Mouse (Mus musculus) forebrain, postnatal 0 days (tissue): ENCODE measurements around the gene Mpi. TPM values are rescaled to one million over a fixed set of nuclear protein-coding genes. Genes with fewer than 3 reads are reported as not detected.
A peak's percentile ranks its signal among the peaks of the same experiment; 100 is the strongest.

ENCODE experiments used
- ATAC-seq: fragments of 200-750 bp; cut with Nextera tagmentation; 2 replicates; pipeline ENCODE4 v1.8.0; 2017; ENCODE audit warnings: mild to moderate bottlenecking, moderate library complexity
- DNase-seq: peaks from one replicate; pipeline ENCODE4 v3.0.0-alpha.2; 2015
- H3K27ac ChIP-seq: fragments of 300-500 bp; sonication (generic); 2 replicates; pipeline ENCODE4 v1.5.1; 2014; ENCODE audit warnings: low read depth, mild to moderate bottlenecking, antibody characterized with exemption, low read length, moderate library complexity, mixed read lengths
- H3K27me3 ChIP-seq: fragments of 300-500 bp; sonication (generic); 2 replicates; pipeline ENCODE4 v1.6.1; 2014; ENCODE audit warnings: mild to moderate bottlenecking, low read length, mixed read lengths; ENCODE audit not compliant: insufficient read depth
- H3K36me3 ChIP-seq: fragments of 300-500 bp; sonication (generic); 2 replicates; pipeline ENCODE4 v1.6.1; 2014; ENCODE audit warnings: mild to moderate bottlenecking, moderate library complexity; ENCODE audit not compliant: insufficient read depth
- H3K4me1 ChIP-seq: fragments of 300-500 bp; sonication (generic); 2 replicates; pipeline ENCODE4 v1.6.1; 2014; ENCODE audit warnings: antibody characterized with exemption; ENCODE audit not compliant: insufficient read depth
- H3K4me2 ChIP-seq: fragments of 300-500 bp; sonication (generic); 2 replicates; pipeline ENCODE4 v1.6.1; 2014; ENCODE audit warnings: low read depth, mild to moderate bottlenecking, moderate library complexity
- H3K4me3 ChIP-seq: fragments of 300-500 bp; sonication (generic); 2 replicates; pipeline ENCODE4 v1.5.1; 2014; ENCODE audit warnings: low read depth, low read length, mixed read lengths
- H3K9ac ChIP-seq: fragments of 300-500 bp; sonication (generic); 2 replicates; pipeline ENCODE4 v1.6.1; 2014; ENCODE audit warnings: mild to moderate bottlenecking
- H3K9me3 ChIP-seq: fragments of 300-500 bp; sonication (generic); 2 replicates; pipeline ENCODE4 v1.6.1; 2016; ENCODE audit warnings: low read length
- CTCF ChIP-seq: sonication (generic); IDR thresholded peaks from 2 replicates; pipeline ENCODE4 v1.5.1; 2016; ENCODE audit warnings: antibody characterized with exemption, control low read depth, low read depth
- WGBS: fragments of 180-500 bp; shearing (Covaris S2); extraction: QIAGEN DNeasy Blood & Tissue Kit; methylation state at CpG from one replicate; pipeline ENCODE4 v1.1.7; 2014; 5-methylcytosine and 5-hydroxymethylcytosine counted together
- polyA plus RNA-seq: library from polyadenylated mRNA; unstranded; fragments of >200 nt; fragmentation: Nextera tagmentation; extraction: Ambion mirVana; gene quantifications from 2 replicates; pipeline ENCODE4 v1.2.1, GENCODE M21; 2015
- total RNA-seq: library from RNA; depleted of rRNA; stranded (reverse); fragments of >200 nt; gene quantifications from 2 replicates; pipeline ENCODE4 v1.2.3, GENCODE M21; 2014

Gene Mpi
- total and polyA plus RNA-seq, 2 experiments from 2014 or later = 46.1 to 49.3 TPM

- H3K9ac ChIP-seq = peak overlapping the region; percentile 54; the same call in 1 of the 2 replicates
- no peak overlapping the region for H3K27ac ChIP-seq
- peak overlapping the region; percentile 64 for H3K4me2 ChIP-seq
Measured at GRCm38 (mm10) chr9:57561711-57562099, 9.1 kb upstream of the Mpi start.

GRCm38 (mm10) chr9:57560861-57561710 lies 8.5 kb upstream of the Mpi start, which contains the start of gene Scamp2:
Gene Scamp2 (plus strand): TSS chr9:57560943.
- H3K27ac ChIP-seq = peak within 1 kb of the TSS; percentile 68
- H3K27me3 ChIP-seq = no peaks in the 10 kb centered on the region
- DNase-seq = peak; percentile 96
- no peaks in the 10 kb centered on the region for H3K36me3 ChIP-seq
- peak; percentile 99 for ATAC-seq
- H3K9ac ChIP-seq = peak within 1 kb of the TSS; percentile 54
- 3% methylated on average over 37 of the region's 37 CpGs for WGBS
- H3K4me2 ChIP-seq = peak within 1 kb of the TSS; percentile 64
- H3K9me3 ChIP-seq = no peaks in the 10 kb centered on the region
- peaks cover 10% of the 10 kb centered on the region for H3K4me1 ChIP-seq
- TF ChIP-seq CTCF = peak; percentile 47
- H3K4me3 ChIP-seq = peak within 1 kb of the TSS; percentile 59

More at GRCm38 (mm10) chr9:57561711-57562099, 9.1 kb upstream of the Mpi start:
- ATAC-seq (no peak), DNase-seq (no peak)
- TF ChIP-seq CTCF = no peak
- Histone ChIP-seq H3K4me3 (peak overlapping the region; percentile 59), H3K4me1 (peaks cover 15% of the 10 kb centered on the region), H3K27me3 (no peaks in the 10 kb centered on the region), H3K36me3 (no peaks in the 10 kb centered on the region), H3K9me3 (no peaks in the 10 kb centered on the region)
- 84% methylated on average over 13 of the region's 13 CpGs for WGBS

GRCm38 (mm10) chr9:57560263-57560662 lies 7.7 kb upstream of the Mpi start:
- Histone ChIP-seq H3K4me1 (peaks cover 10% of the 10 kb centered on the region), H3K27me3 (no peaks in the 10 kb centered on the region), H3K4me3 (peak overlapping the region; percentile 59), H3K4me2 (peak overlapping the region; percentile 64), H3K36me3 (no peaks in the 10 kb centered on the region), H3K9ac (peak overlapping the region; percentile 54), H3K27ac (peak overlapping the region; percentile 68), H3K9me3 (no peaks in the 10 kb centered on the region)
- no peak for DNase-seq
- peak; percentile 28; the same call in 1 of the 2 replicates for TF ChIP-seq CTCF
- ATAC-seq = peak; percentile 28
- WGBS = 17% methylated on average over 7 of the region's 7 CpGs

- H3K36me3 ChIP-seq = no peaks in the 10 kb centered on the region
- H3K4me2 ChIP-seq = no peak overlapping the region
- H3K27me3 ChIP-seq = no peaks in the 10 kb centered on the region
- peaks cover 10% of the 10 kb centered on the region for H3K4me1 ChIP-seq
- no peaks in the 10 kb centered on the region for H3K9me3 ChIP-seq
- H3K9ac ChIP-seq = no peak overlapping the region
- no peak for TF ChIP-seq CTCF
- 72% methylated on average over 2 of the region's 2 CpGs for WGBS
- no peak for DNase-seq
- no peak overlapping the region for H3K4me3 ChIP-seq
- ATAC-seq = no peak
- no peak overlapping the region for H3K27ac ChIP-seq
Measured at GRCm38 (mm10) chr9:57559568-57559967, 7.0 kb upstream of the Mpi start.

- Histone ChIP-seq H3K4me1 (peaks cover 10% of the 10 kb centered on the region), H3K27ac (no peak overlapping the region), H3K36me3 (no peaks in the 10 kb centered on the region), H3K9me3 (no peaks in the 10 kb centered on the region), H3K4me3 (no peak overlapping the region), H3K27me3 (no peaks in the 10 kb centered on the region), H3K9ac (no peak overlapping the region), H3K4me2 (no peak overlapping the region)
- DNase-seq (no peak), ATAC-seq (no peak)
- 89% methylated on average over 4 of the region's 4 CpGs for WGBS
- no peak for TF ChIP-seq CTCF
Measured at GRCm38 (mm10) chr9:57558625-57559024, 6.1 kb upstream of the Mpi start.

GRCm38 (mm10) chr9:57557215-57557614 lies 4.7 kb upstream of the Mpi start:
- 62% methylated on average over 3 of the region's 3 CpGs for WGBS
- no peak for ATAC-seq
- H3K4me2 ChIP-seq = no peak overlapping the region
- H3K9me3 ChIP-seq = no peaks in the 10 kb centered on the region
- no peak overlapping the region for H3K4me3 ChIP-seq
- H3K36me3 ChIP-seq = no peaks in the 10 kb centered on the region
- DNase-seq = no peak
- H3K27ac ChIP-seq = no peak overlapping the region
- peaks cover 10% of the 10 kb centered on the region for H3K4me1 ChIP-seq
- no peak for TF ChIP-seq CTCF
- H3K9ac ChIP-seq = no peak overlapping the region
- H3K27me3 ChIP-seq = no peaks in the 10 kb centered on the region

- ATAC-seq (no peak), DNase-seq (no peak)
- Histone ChIP-seq H3K27me3 (no peaks in the 10 kb centered on the region), H3K4me3 (no peak overlapping the region), H3K9ac (no peak overlapping the region), H3K9me3 (no peaks in the 10 kb centered on the region), H3K4me1 (peaks cover 5% of the 10 kb centered on the region; the same call in 1 of the 2 replicates), H3K27ac (no peak overlapping the region), H3K36me3 (0 out of 2 replicates have a peak, but pooled peaks cover 9% of the 10 kb centered on the region), H3K4me2 (no peak overlapping the region)
- WGBS = 34% methylated on average over 3 of the region's 3 CpGs
- no peak for TF ChIP-seq CTCF
Measured at GRCm38 (mm10) chr9:57554753-57555152, 2.2 kb upstream of the Mpi start.
